Mouse (Mus musculus) hindbrain, embryonic 14.5 days (tissue): ENCODE data around the gene Kazn. TPM values are rescaled to one million over a fixed set of nuclear protein-coding genes. Genes with fewer than 3 reads are reported as not detected.

ENCODE experiments used
- ATAC-seq: fragments of 200-750 bp; cut with Nextera tagmentation; 2 replicates; pipeline ENCODE4 v1.8.0; 2017; ENCODE audit warnings: moderate number of reproducible peaks, mild to moderate bottlenecking, moderate TSS enrichment, moderate library complexity; ENCODE audit not compliant: low FRiP score
- DNase-seq: peaks from one replicate; pipeline ENCODE4 v3.0.0-alpha.2; 2015; ENCODE audit warnings: low spot score
- H3K27ac ChIP-seq: fragments of 300-500 bp; sonication (generic); 2 replicates; pipeline ENCODE4 v1.5.1; 2014; ENCODE audit warnings: mild to moderate bottlenecking, moderate library complexity
- H3K27me3 ChIP-seq: fragments of 300-500 bp; sonication (generic); 2 replicates; pipeline ENCODE4 v1.6.1; 2014; ENCODE audit warnings: mild to moderate bottlenecking, low read length, mixed read lengths; ENCODE audit not compliant: control insufficient read depth, insufficient read depth
- H3K36me3 ChIP-seq: fragments of 300-500 bp; sonication (generic); replicated peaks from 2 replicates; pipeline ENCODE4 v1.6.1; 2014; ENCODE audit not compliant: control insufficient read depth, insufficient read depth
- H3K4me1 ChIP-seq: fragments of 300-500 bp; sonication (generic); replicated peaks from 2 replicates; pipeline ENCODE4 v1.6.1; 2014; ENCODE audit warnings: antibody characterized with exemption, low read length, mixed read lengths; ENCODE audit not compliant: control insufficient read depth, insufficient read depth
- H3K4me2 ChIP-seq: fragments of 300-500 bp; sonication (generic); replicated peaks from 2 replicates; pipeline ENCODE4 v1.6.1; 2014; ENCODE audit warnings: mild to moderate bottlenecking, moderate library complexity
- H3K4me3 ChIP-seq: fragments of 300-500 bp; sonication (generic); replicated peaks from 2 replicates; pipeline ENCODE4 v1.5.1; 2014; ENCODE audit warnings: mild to moderate bottlenecking, low read length
- H3K9ac ChIP-seq: fragments of 300-500 bp; sonication (generic); 2 replicates; pipeline ENCODE4 v1.6.1; 2014
- H3K9me3 ChIP-seq: fragments of 300-500 bp; sonication (generic); 2 replicates; pipeline ENCODE4 v1.6.1; 2016; ENCODE audit warnings: low read length; ENCODE audit not compliant: control insufficient read depth
- WGBS: fragments of 180-500 bp; shearing (Covaris S2); extraction: QIAGEN DNeasy Blood & Tissue Kit; methylation state at CpG from one replicate; pipeline ENCODE4 v1.1.7; 2014; 5-methylcytosine and 5-hydroxymethylcytosine counted together
- polyA plus RNA-seq: library from polyadenylated mRNA; unstranded; fragments of >200 nt; fragmentation: Nextera tagmentation; extraction: Ambion mirVana; gene quantifications from 2 replicates; pipeline ENCODE4 v1.2.1, GENCODE M21; 2014

Gene Kazn
- polyA plus RNA-seq, 1 experiment from 2014 or later, result 18.5 TPM

DNA sequence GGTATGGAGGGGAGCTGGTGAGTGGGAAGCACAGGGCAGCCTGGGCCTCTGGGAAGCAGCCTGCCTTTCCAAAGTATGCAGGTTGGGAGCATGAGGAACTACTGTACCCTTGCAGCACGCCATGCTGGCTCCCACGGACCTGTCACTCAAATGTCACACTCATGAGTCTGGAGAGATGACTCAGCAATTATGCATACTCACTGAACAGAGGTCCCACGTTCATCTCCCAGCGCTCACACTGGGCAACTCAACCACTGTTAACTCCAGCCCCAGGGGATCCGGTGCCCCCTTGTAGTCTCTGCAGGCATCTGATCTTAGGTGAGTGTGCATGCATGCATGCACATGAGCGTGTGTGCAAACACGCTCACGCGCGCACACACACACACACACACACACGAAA lies 184.6 kb downstream of the Kazn start:
- DNase-seq (no peak), ATAC-seq (no peak)
- Histone ChIP-seq H3K4me2 (no peak overlapping the region), H3K9ac (no peak overlapping the region), H3K9me3 (no peaks in the 10 kb centered on the region), H3K4me1 (no peaks in the 10 kb centered on the region), H3K4me3 (no peak overlapping the region), H3K36me3 (no peaks in the 10 kb centered on the region), H3K27ac (no peak overlapping the region), H3K27me3 (no peaks in the 10 kb centered on the region)
- 85% methylated on average over 11 of the region's 11 CpGs for WGBS

DNA sequence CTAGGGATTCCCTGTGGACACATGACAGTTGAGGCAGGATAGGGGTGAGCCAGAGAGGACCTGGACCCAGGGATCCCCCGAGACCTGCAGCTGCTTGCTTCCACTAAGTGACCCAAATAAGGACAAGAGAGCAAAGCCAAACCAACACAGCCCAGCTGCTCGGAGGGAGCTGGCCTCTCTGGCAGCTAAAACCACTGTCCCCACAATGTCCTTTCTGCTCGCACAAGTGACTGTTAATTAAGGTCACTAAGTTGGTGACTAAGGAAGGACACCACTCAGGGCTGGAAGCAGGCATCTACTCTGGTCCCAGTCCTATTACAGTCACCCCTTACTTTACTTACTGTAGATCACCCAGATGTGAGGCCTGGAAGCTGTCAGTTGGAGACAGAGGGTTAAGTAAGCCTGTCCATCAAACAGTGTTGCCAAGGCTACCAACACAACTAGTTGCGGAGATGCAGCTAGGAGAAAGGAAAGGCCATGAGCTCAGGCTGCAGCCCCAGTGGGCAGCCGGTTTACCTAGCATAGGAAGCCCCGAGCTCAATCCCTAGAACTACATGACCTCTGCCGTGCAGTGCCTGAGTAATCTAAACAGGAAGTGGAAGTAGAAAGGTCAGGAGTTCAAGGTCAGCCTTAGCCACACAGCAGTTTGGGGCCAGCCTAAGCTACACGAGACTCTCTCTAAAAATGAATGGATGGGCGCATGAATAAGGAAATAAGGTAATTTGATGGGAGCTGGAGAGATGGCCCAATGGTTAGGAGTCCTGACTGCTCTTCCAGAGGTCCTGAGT lies 185.3 kb downstream of the Kazn start:
- Histone ChIP-seq H3K4me1 (no peaks in the 10 kb centered on the region), H3K4me2 (no peak overlapping the region), H3K27ac (no peak overlapping the region), H3K27me3 (no peaks in the 10 kb centered on the region), H3K9me3 (no peaks in the 10 kb centered on the region), H3K4me3 (no peak overlapping the region), H3K36me3 (no peaks in the 10 kb centered on the region), H3K9ac (no peak overlapping the region)
- DNase-seq (no peak), ATAC-seq (no peak)
- 54% methylated on average over 9 of the region's 9 CpGs for WGBS

- H3K4me2 ChIP-seq, result no peak overlapping the region
- no peaks in the 10 kb centered on the region for H3K27me3 ChIP-seq
- H3K4me3 ChIP-seq, result no peak overlapping the region
- H3K4me1 ChIP-seq, result no peaks in the 10 kb centered on the region
- H3K9me3 ChIP-seq, result no peaks in the 10 kb centered on the region
- 74% methylated on average over 4 of the region's 4 CpGs for WGBS
- no peak for ATAC-seq
- no peak for DNase-seq
- H3K9ac ChIP-seq, result no peak overlapping the region
- H3K27ac ChIP-seq, result no peak overlapping the region
- H3K36me3 ChIP-seq, result no peaks in the 10 kb centered on the region
These were observed 185.9 kb downstream of the Kazn start for GRCm38 (mm10) chr4:142053261-142053660.

DNA sequence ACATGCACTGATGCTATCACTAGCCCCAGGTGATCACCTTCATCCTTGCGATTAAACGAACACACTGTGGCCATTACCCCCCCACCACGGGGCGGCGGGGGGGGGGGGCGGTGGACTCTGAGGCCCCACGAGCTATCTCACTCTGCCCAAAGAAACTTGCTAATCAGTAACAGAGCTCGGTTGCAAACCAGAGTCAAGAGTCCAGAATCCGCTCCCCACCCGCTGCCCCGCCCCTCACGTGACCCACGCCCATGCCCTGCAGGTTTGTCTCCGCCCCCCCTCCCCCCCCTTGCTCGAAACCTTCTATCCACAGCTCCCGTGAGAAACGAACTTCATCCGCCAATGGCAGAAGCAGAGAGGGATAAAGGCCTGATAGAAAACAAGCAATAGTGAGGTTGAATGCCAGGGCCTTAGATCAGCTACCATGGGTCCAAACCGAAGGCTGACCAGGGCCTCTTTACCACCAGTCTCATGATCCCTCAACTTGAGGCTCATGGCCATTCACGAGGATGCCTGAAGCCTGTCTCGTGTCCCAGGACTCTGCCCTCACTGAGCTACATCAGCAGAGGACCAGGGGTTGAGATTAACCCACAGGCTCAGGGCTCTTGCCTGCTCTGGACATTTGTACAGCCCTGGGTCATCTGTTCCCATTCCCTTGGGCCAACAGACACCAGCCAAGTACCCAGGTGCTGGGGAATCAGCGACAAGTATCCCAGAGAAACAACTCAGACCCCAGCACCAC lies 186.6 kb downstream of the Kazn start:
- Histone ChIP-seq H3K27ac (no peak overlapping the region), H3K4me3 (no peak overlapping the region), H3K36me3 (no peaks in the 10 kb centered on the region), H3K4me1 (no peaks in the 10 kb centered on the region), H3K4me2 (no peak overlapping the region), H3K27me3 (no peaks in the 10 kb centered on the region), H3K9me3 (no peaks in the 10 kb centered on the region), H3K9ac (no peak overlapping the region)
- ATAC-seq (no peak), DNase-seq (no peak)
- 60% methylated on average over 22 of the region's 22 CpGs for WGBS

Other genes with a start within 250 kb of the Kazn start
- 3.6 and 5.4 TPM in 2 replicates for gene Fhad1, start 224.3 kb downstream of the Kazn start, polyA plus RNA-seq
- 6.5 and 6.6 TPM in 2 replicates for gene Tmem51, start 155.1 kb downstream of the Kazn start, polyA plus RNA-seq